Mouse (Mus musculus) neural tube, embryonic 11.5 days (tissue): Measurements from ENCODE around the gene Ptcra. TPM values are rescaled to one million over a fixed set of nuclear protein-coding genes. Genes with fewer than 3 reads are reported as not detected.
A peak's percentile ranks its signal among the peaks of the same experiment; 100 is the strongest.

Experiments used
- ATAC-seq: fragments of 200-750 bp; cut with Nextera tagmentation; 2 replicates; pipeline ENCODE4 v1.8.0; 2017; ENCODE audit warnings: moderate number of reproducible peaks, mild to moderate bottlenecking, moderate TSS enrichment, moderate library complexity; ENCODE audit not compliant: insufficient read depth, low FRiP score, low TSS enrichment
- DNase-seq: peaks from one replicate; pipeline ENCODE4 v3.0.0-alpha.2; 2015; ENCODE audit warnings: low spot score
- H3K27ac ChIP-seq: fragments of 300-500 bp; sonication (generic); 2 replicates; pipeline ENCODE4 v1.5.1; 2014; ENCODE audit warnings: low read depth, mild to moderate bottlenecking, low read length
- H3K27me3 ChIP-seq: fragments of 300-500 bp; sonication (generic); 2 replicates; pipeline ENCODE4 v1.6.1; 2014; ENCODE audit warnings: mild to moderate bottlenecking, low read length, mixed read lengths; ENCODE audit not compliant: control insufficient read depth, insufficient read depth
- H3K36me3 ChIP-seq: fragments of 300-500 bp; sonication (generic); 2 replicates; pipeline ENCODE4 v1.6.1; 2014; ENCODE audit warnings: mild to moderate bottlenecking, low read length, moderate library complexity, mixed read lengths; ENCODE audit not compliant: control insufficient read depth, insufficient read depth
- H3K4me1 ChIP-seq: fragments of 300-500 bp; sonication (generic); 2 replicates; pipeline ENCODE4 v1.6.1; 2014; ENCODE audit warnings: low read length, mixed read lengths; ENCODE audit not compliant: control insufficient read depth, insufficient read depth
- H3K4me2 ChIP-seq: fragments of 300-500 bp; sonication (generic); 2 replicates; pipeline ENCODE4 v1.6.1; 2014; ENCODE audit warnings: low read depth, mild to moderate bottlenecking, moderate library complexity
- H3K4me3 ChIP-seq: fragments of 300-500 bp; sonication (generic); 2 replicates; pipeline ENCODE4 v1.5.1; 2014; ENCODE audit warnings: low read depth, low read length
- H3K9ac ChIP-seq: fragments of 300-500 bp; sonication (generic); 2 replicates; pipeline ENCODE4 v1.6.1; 2014; ENCODE audit warnings: mild to moderate bottlenecking, low read length
- H3K9me3 ChIP-seq: fragments of 300-500 bp; sonication (generic); 2 replicates; pipeline ENCODE4 v1.6.1; 2016; ENCODE audit warnings: low read length; ENCODE audit not compliant: control insufficient read depth
- WGBS: fragments of 180-500 bp; shearing (Covaris S2); extraction: QIAGEN DNeasy Blood & Tissue Kit; methylation state at CpG from one replicate; pipeline ENCODE4 v1.1.7; 2014; 5-methylcytosine and 5-hydroxymethylcytosine counted together
- polyA plus RNA-seq: library from polyadenylated mRNA; unstranded; fragments of >200 nt; fragmentation: Nextera tagmentation; extraction: Ambion mirVana; gene quantifications from 2 replicates; pipeline ENCODE4 v1.2.1, GENCODE M21; 2014

The Ptcra gene
- polyA plus RNA-seq, 1 experiment from 2014 or later = 0.95 TPM

DNA sequence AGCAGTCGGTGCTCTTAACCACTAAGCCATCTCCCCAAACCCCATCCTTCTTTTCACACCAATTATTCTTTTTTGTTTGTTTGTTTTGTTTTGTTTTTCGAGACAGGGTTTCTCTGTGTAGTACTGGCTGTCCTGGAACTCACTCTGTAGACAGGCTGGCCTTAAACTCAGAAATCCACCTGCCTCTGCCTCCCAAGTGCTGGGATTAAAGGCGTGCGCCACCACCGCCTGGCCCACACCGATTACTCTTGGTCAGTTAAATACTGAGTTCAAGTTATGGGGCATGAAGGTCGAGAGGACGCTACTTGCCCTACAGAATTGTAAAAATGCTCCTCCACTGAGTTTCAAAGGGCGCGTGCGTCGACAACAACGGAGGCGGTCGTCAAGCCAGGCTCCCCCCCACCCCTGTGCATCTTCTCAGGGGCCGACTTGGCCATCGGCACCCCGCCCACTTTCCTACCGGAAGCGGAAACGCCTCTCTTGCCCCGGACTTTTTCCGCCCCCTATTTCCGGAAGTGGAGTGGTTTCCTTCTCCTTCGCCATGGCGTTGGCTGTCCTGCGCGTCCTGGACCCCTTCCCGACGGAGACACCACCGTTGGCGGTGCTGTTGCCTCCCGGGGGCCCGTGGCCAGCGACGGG lies 52.4 kb downstream of the Ptcra start, which contains the start of gene Pex6:
Pex6 (plus strand) TSS at position 505 of the 639 bp plus-strand sequence.
- Histone ChIP-seq H3K9me3 (no peaks in the 10 kb centered on the region), H3K4me3 (peak within 1 kb of the TSS; percentile 98), H3K9ac (peak within 1 kb of the TSS; percentile 90), H3K27me3 (no peaks in the 10 kb centered on the region), H3K27ac (0 out of 2 replicates have a peak within 1 kb of the TSS, but pooled peaks have one; percentile 62), H3K36me3 (peaks cover 4% of the 10 kb centered on the region; the same call in 1 of the 2 replicates), H3K4me1 (peaks cover 9% of the 10 kb centered on the region), H3K4me2 (peak within 1 kb of the TSS; percentile 99)
- ATAC-seq = peak; percentile 87
- peak; percentile 93 for DNase-seq
- 8% methylated on average over 36 of the region's 36 CpGs for WGBS

DNA sequence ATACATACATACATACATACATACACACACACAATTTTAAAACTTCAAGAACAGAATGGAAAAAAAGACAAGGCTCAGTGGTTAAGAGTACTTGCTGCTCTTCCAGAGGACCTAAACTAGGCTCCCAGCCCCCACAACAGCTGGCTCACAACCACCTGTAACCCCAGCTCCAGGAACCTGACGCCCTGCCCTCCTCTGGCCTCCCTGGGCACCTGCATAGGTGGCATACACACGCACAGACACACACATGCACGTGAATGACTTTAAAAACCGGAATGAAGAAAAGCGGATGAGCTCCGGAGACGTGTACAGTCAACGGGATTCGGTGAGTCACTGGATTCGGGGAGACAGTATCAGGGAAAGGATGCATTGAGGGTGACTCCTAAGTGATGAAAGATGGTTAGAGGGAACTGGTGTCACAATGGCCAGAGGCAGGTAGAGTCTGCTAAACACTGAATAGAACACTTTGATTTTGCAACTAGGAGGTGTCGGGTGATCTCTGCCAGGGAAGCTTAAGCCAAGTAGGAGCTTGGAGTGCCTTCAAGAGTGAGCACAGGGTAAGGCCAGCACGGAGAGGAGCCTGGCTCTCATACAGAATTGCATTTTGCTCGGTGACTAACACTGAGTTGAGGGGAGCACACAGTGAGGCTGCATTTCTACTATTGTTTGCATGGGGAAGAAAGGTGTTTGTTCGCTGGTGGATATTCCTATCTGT lies 57.0 kb downstream of the Ptcra start:
- Histone ChIP-seq H3K27me3 (no peaks in the 10 kb centered on the region), H3K4me1 (peaks cover 17% of the 10 kb centered on the region), H3K27ac (no peak overlapping the region), H3K4me2 (no peak overlapping the region), H3K9me3 (no peaks in the 10 kb centered on the region), H3K4me3 (no peak overlapping the region), H3K9ac (no peak overlapping the region), H3K36me3 (no peaks in the 10 kb centered on the region)
- ATAC-seq = no peak
- no peak for DNase-seq
- WGBS = 92% methylated on average over 14 of the region's 14 CpGs

Other genes with a start within 250 kb of the Ptcra start
- 4.4 and 5.4 TPM in 2 replicates for gene Cul9, start 217.3 kb downstream of the Ptcra start, polyA plus RNA-seq
- gene Srf, start 207.5 kb downstream of the Ptcra start, polyA plus RNA-seq = 5.9 and 7.7 TPM in 2 replicates
- 32.9 and 35.8 TPM in 2 replicates for gene Ptk7, start 134.2 kb downstream of the Ptcra start, polyA plus RNA-seq
- gene Klc4, start 117.7 kb downstream of the Ptcra start, polyA plus RNA-seq = 36.4 and 38.4 TPM in 2 replicates
- 104 and 113 TPM in 2 replicates for gene Mrpl2, start 117.5 kb downstream of the Ptcra start, polyA plus RNA-seq
- 31.7 and 37.0 TPM in 2 replicates for gene Cul7, start 113.4 kb downstream of the Ptcra start, polyA plus RNA-seq
- 49.8 and 53.5 TPM in 2 replicates for gene Rrp36, start 89.4 kb downstream of the Ptcra start, polyA plus RNA-seq
- gene Mea1, start 84.9 kb downstream of the Ptcra start, polyA plus RNA-seq = 179 and 180 TPM in 2 replicates
- gene Klhdc3, start 82.8 kb downstream of the Ptcra start, polyA plus RNA-seq = 130 TPM in 2 replicates
- gene Ppp2r5d, start 58.6 kb downstream of the Ptcra start, polyA plus RNA-seq = 119 and 124 TPM in 2 replicates
- gene Pex6, start 52.2 kb downstream of the Ptcra start, polyA plus RNA-seq = 18.5 and 21.5 TPM in 2 replicates
- gene Gnmt, start 34.5 kb downstream of the Ptcra start, polyA plus RNA-seq = 0.37 TPM in 1 of 2 replicates, not detected in the other
- 53.1 and 54.9 TPM in 2 replicates for gene Cnpy3, start 11.5 kb downstream of the Ptcra start, polyA plus RNA-seq
- 45.7 and 47.8 TPM in 2 replicates for gene 2310039H08Rik, start 8.9 kb upstream of the Ptcra start, polyA plus RNA-seq
- 147 and 150 TPM in 2 replicates for gene Rpl7l1, start 19.0 kb upstream of the Ptcra start, polyA plus RNA-seq
- gene Bicral, start 94.8 kb upstream of the Ptcra start, polyA plus RNA-seq = 6.7 and 8.4 TPM in 2 replicates
- 74.8 and 79.0 TPM in 2 replicates for gene Tbcc, start 127.0 kb upstream of the Ptcra start, polyA plus RNA-seq
- not detected in 2 replicates for gene Prph2, start 146.7 kb upstream of the Ptcra start, polyA plus RNA-seq
- gene Ubr2, start 246.8 kb upstream of the Ptcra start, polyA plus RNA-seq = 20.8 and 21.3 TPM in 2 replicates